Mouse (Mus musculus) urinary bladder, postnatal 36 days (tissue): ENCODE results near the gene Fam49a.
A peak's percentile ranks its signal among the peaks of the same experiment; 100 is the strongest.
"Not testable (repeated sequence)": the region's sequence is repeated elsewhere in the genome, so short reads cannot be mapped to it uniquely, and the experiment has no call there.

Source experiments
- DNase-seq, 2 experiments: peaks; one replicate each; pipeline ENCODE4 v3.0.0; 2022; ENCODE audit warnings: low spot score in 2 of 2, mixed read lengths in 1 of 2

The Fam49a gene

GRCm38 (mm10) chr12:12261987-12262971 is at the start of gene Fam49a:
TSS of gene Fam49a (plus strand) at chr12:12262139.
- peak; percentile 76 to 78 for DNase-seq

- no peak for DNase-seq
Observed at GRCm38 (mm10) chr12:12213536-12213935, 48.4 kb upstream of the Fam49a start.

- no peak for DNase-seq
Observed at GRCm38 (mm10) chr12:12218947-12219346, 43.0 kb upstream of the Fam49a start.

- no peak for DNase-seq
Observed at GRCm38 (mm10) chr12:12220755-12221496, 41.0 kb upstream of the Fam49a start.

GRCm38 (mm10) chr12:12222585-12223290 is 39.2 kb upstream of the Fam49a start:
- peak in 1 of 2 experiments; percentile 5 for DNase-seq

GRCm38 (mm10) chr12:12223336-12223735 is 38.6 kb upstream of the Fam49a start:
- peak in 1 of 2 experiments; percentile 20 for DNase-seq

GRCm38 (mm10) chr12:12225706-12226105 is 36.2 kb upstream of the Fam49a start:
- DNase-seq, result no peak

GRCm38 (mm10) chr12:12227594-12227993 is 34.3 kb upstream of the Fam49a start:
- no peak for DNase-seq

GRCm38 (mm10) chr12:12230031-12230557 is 31.8 kb upstream of the Fam49a start:
- DNase-seq, result no peak

GRCm38 (mm10) chr12:12232097-12232496 is 29.8 kb upstream of the Fam49a start:
- DNase-seq, result no peak

GRCm38 (mm10) chr12:12236978-12237377 is 25.0 kb upstream of the Fam49a start:
- no peak for DNase-seq

GRCm38 (mm10) chr12:12239502-12239901 is 22.4 kb upstream of the Fam49a start:
- no peak for DNase-seq

GRCm38 (mm10) chr12:12243148-12243547 is 18.8 kb upstream of the Fam49a start:
- DNase-seq, result no peak

GRCm38 (mm10) chr12:12247023-12247422 is 14.9 kb upstream of the Fam49a start:
- DNase-seq, result not testable (repeated sequence)

GRCm38 (mm10) chr12:12249521-12249920 is 12.4 kb upstream of the Fam49a start:
- DNase-seq, result no peak

GRCm38 (mm10) chr12:12253526-12253925 is 8.4 kb upstream of the Fam49a start:
- no peak for DNase-seq

GRCm38 (mm10) chr12:12254139-12254538 is 7.8 kb upstream of the Fam49a start:
- no peak for DNase-seq

- DNase-seq, result no peak
Observed at GRCm38 (mm10) chr12:12260979-12261960, 669 bp upstream of the Fam49a start.

- no peak for DNase-seq
Observed at GRCm38 (mm10) chr12:12263371-12263791, 1.4 kb downstream of the Fam49a start.

- no peak for DNase-seq
Observed at GRCm38 (mm10) chr12:12264151-12264550, 2.2 kb downstream of the Fam49a start.
